Mouse (Mus musculus): ENCODE measurements around the gene Cacna2d3.

Cacna2d3 gene

GRCm38 (mm10) chr14:29077418-29077817 is 644.2 kb downstream of the Cacna2d3 start:
- no peak for DNase-seq (ENCODE audit: low read depth, low spot score)

GRCm38 (mm10) chr14:29073747-29074146 is 647.9 kb downstream of the Cacna2d3 start:
- no peak for DNase-seq (ENCODE audit: low read depth, low spot score)

GRCm38 (mm10) chr14:29062676-29063075 is 659.0 kb downstream of the Cacna2d3 start:
- no peak for DNase-seq (ENCODE audit: low read depth, low spot score)

GRCm38 (mm10) chr14:29061491-29061890 is 660.2 kb downstream of the Cacna2d3 start:
- DNase-seq (ENCODE audit: low read depth, low spot score): no peak

- no peak for DNase-seq (ENCODE audit: low read depth, low spot score)
Measured at GRCm38 (mm10) chr14:29060679-29061078, 661.0 kb downstream of the Cacna2d3 start.

GRCm38 (mm10) chr14:29051951-29052835 is 669.5 kb downstream of the Cacna2d3 start:
- DNase-seq (ENCODE audit: low read depth, low spot score): no peak

- no peak for DNase-seq (ENCODE audit: low read depth, low spot score)
Measured at GRCm38 (mm10) chr14:29042355-29042754, 679.3 kb downstream of the Cacna2d3 start.

GRCm38 (mm10) chr14:29041498-29041897 is 680.2 kb downstream of the Cacna2d3 start:
- DNase-seq (ENCODE audit: low read depth, low spot score): no peak

- no peak for DNase-seq (ENCODE audit: low read depth, low spot score)
Measured at GRCm38 (mm10) chr14:29040606-29041364, 680.9 kb downstream of the Cacna2d3 start.

GRCm38 (mm10) chr14:29038246-29038645 is 683.4 kb downstream of the Cacna2d3 start:
- DNase-seq (ENCODE audit: low read depth, low spot score): no peak

- DNase-seq (ENCODE audit: low read depth, low spot score): no peak
Measured at GRCm38 (mm10) chr14:29031858-29032395, 689.7 kb downstream of the Cacna2d3 start.

GRCm38 (mm10) chr14:29030519-29030918 is 691.1 kb downstream of the Cacna2d3 start:
- no peak for DNase-seq (ENCODE audit: low read depth, low spot score)

- DNase-seq (ENCODE audit: low read depth, low spot score): no peak
Measured at GRCm38 (mm10) chr14:29029896-29030420, 691.7 kb downstream of the Cacna2d3 start.

- DNase-seq (ENCODE audit: low read depth, low spot score): no peak
Measured at GRCm38 (mm10) chr14:29029107-29029469, 692.6 kb downstream of the Cacna2d3 start.

- DNase-seq (ENCODE audit: low read depth, low spot score): no peak
Measured at GRCm38 (mm10) chr14:29028391-29029106, 693.1 kb downstream of the Cacna2d3 start.

- no peak for DNase-seq (ENCODE audit: low read depth, low spot score)
Measured at GRCm38 (mm10) chr14:29027276-29027675, 694.4 kb downstream of the Cacna2d3 start.

GRCm38 (mm10) chr14:29025335-29025734 is 696.3 kb downstream of the Cacna2d3 start:
- DNase-seq (ENCODE audit: low read depth, low spot score): no peak

- DNase-seq (ENCODE audit: low read depth, low spot score): no peak
Measured at GRCm38 (mm10) chr14:29023246-29023645, 698.4 kb downstream of the Cacna2d3 start.

- DNase-seq (ENCODE audit: low read depth, low spot score): no peak
Measured at GRCm38 (mm10) chr14:29021295-29021694, 700.4 kb downstream of the Cacna2d3 start.

GRCm38 (mm10) chr14:29018316-29019000 is 703.2 kb downstream of the Cacna2d3 start:
- DNase-seq (ENCODE audit: low read depth, low spot score): no peak

- no peak for DNase-seq (ENCODE audit: low read depth, low spot score)
Measured at GRCm38 (mm10) chr14:29017883-29018282, 703.8 kb downstream of the Cacna2d3 start, which contains the start of gene Lrtm1. Gene Lrtm1 (plus strand): TSS chr14:29018208.

Measured in c-Kit-negative CD71-positive TER-119-positive erythroid progenitor cells, embryonic 14.5 days (primary cell).